Mouse (Mus musculus) heart, postnatal 10 days (tissue): ENCODE results near the gene Tbrg4. TPM values are rescaled to one million over a fixed set of nuclear protein-coding genes. Genes with fewer than 3 reads are reported as not detected.
A peak's percentile ranks its signal among the peaks of the same experiment; 100 is the strongest.
"Not testable (repeated sequence)": the region's sequence is repeated elsewhere in the genome, so short reads cannot be mapped to it uniquely, and the experiment has no call there.

ENCODE experiments used
- DNase-seq, 2 experiments: peaks; one replicate each; pipeline ENCODE4 v3.0.0; 2021
- intact Hi-C: fragments of 180-260 bp; cut with DNase I; formaldehyde crosslinking; loops from one replicate; pipeline ENCODE4 v1.15.1; 2025
- total RNA-seq, 2 experiments: library from RNA; stranded (reverse); gene quantifications; 2 replicates each; pipeline ENCODE4 v1.2.3; 2021

Gene Tbrg4
- total RNA-seq: 100 to 1,000 TPM; 103 to 106 TPM

- peak; percentile 94 to 96 for DNase-seq
- intact Hi-C loops: loop anchor here (5.0 kb wide), 2 partner anchors 78 to 98 kb away; partner anchors contain the start of gene Ccm2
These were observed at the start of gene Tbrg4 for GRCm38 (mm10) chr11:6625478-6626387. Gene Tbrg4 (minus strand): TSS chr11:6626067.

GRCm38 (mm10) chr11:6675402-6675801 lies 49.5 kb upstream of the Tbrg4 start:
- intact Hi-C loops: loop anchor here (5.0 kb wide), 1 partner anchor 92 kb away; no protein-coding TSS in a partner anchor
- DNase-seq: peak; percentile 17 to 21

- no peak for DNase-seq
- intact Hi-C loops: loop anchor here (5.0 kb wide), 1 partner anchor 93 kb away; no protein-coding TSS in a partner anchor
These were observed 48.8 kb upstream of the Tbrg4 start for GRCm38 (mm10) chr11:6674701-6675100.

- intact Hi-C loops: no loop called here
These were observed 45.0 kb upstream of the Tbrg4 start for GRCm38 (mm10) chr11:6670826-6671225.

GRCm38 (mm10) chr11:6670044-6670443 lies 44.2 kb upstream of the Tbrg4 start:
- intact Hi-C loops: no loop called here

More at GRCm38 (mm10) chr11:6670826-6671225, 45.0 kb upstream of the Tbrg4 start:
- no peak for DNase-seq

GRCm38 (mm10) chr11:6669041-6669440 lies 43.2 kb upstream of the Tbrg4 start:
- intact Hi-C loops: no loop called here
- DNase-seq: no peak

More at GRCm38 (mm10) chr11:6670044-6670443, 44.2 kb upstream of the Tbrg4 start:
- no peak for DNase-seq

- intact Hi-C loops: no loop called here
- DNase-seq: no peak
These were observed 40.8 kb upstream of the Tbrg4 start for GRCm38 (mm10) chr11:6666634-6667033.

- no peak for DNase-seq
- intact Hi-C loops: no loop called here
These were observed 35.3 kb upstream of the Tbrg4 start for GRCm38 (mm10) chr11:6661206-6661605.

- DNase-seq: peak in 1 of 2 experiments; percentile 23
- intact Hi-C loops: loop anchor here (5.0 to 10.0 kb wide), 2 partner anchors 49 to 1747 kb away; no protein-coding TSS in a partner anchor
These were observed 32.4 kb upstream of the Tbrg4 start, which contains the start of gene Ramp3 for GRCm38 (mm10) chr11:6658271-6658670. Gene Ramp3 (plus strand): TSS chr11:6658521.

GRCm38 (mm10) chr11:6654903-6655302 lies 29.0 kb upstream of the Tbrg4 start:
- peak; percentile 84 to 93 for DNase-seq
- intact Hi-C loops: loop anchor here (1.0 to 10.0 kb wide), 4 partner anchors 52 to 1750 kb away; no protein-coding TSS in a partner anchor

- intact Hi-C loops: loop anchor here (10.0 kb wide), 1 partner anchor 1752 kb away; no protein-coding TSS in a partner anchor
These were observed 27.1 kb upstream of the Tbrg4 start for GRCm38 (mm10) chr11:6652978-6653377.

GRCm38 (mm10) chr11:6650519-6650918 lies 24.7 kb upstream of the Tbrg4 start:
- DNase-seq: no peak
- intact Hi-C loops: loop anchor here (10.0 kb wide), 1 partner anchor 1754 kb away; no protein-coding TSS in a partner anchor

More at GRCm38 (mm10) chr11:6652978-6653377, 27.1 kb upstream of the Tbrg4 start:
- not testable (repeated sequence) for DNase-seq

GRCm38 (mm10) chr11:6647831-6648724 lies 22.2 kb upstream of the Tbrg4 start:
- intact Hi-C loops: no loop called here
- no peak for DNase-seq

- no peak for DNase-seq
These were observed 18.7 kb upstream of the Tbrg4 start for GRCm38 (mm10) chr11:6644566-6644965.

GRCm38 (mm10) chr11:6639072-6639471 lies 13.2 kb upstream of the Tbrg4 start:
- intact Hi-C loops: no loop called here
- no peak for DNase-seq

More at GRCm38 (mm10) chr11:6644566-6644965, 18.7 kb upstream of the Tbrg4 start:
- intact Hi-C loops: no loop called here

- DNase-seq: no peak
- intact Hi-C loops: no loop called here
These were observed 12.7 kb upstream of the Tbrg4 start, which contains the start of gene Wap for GRCm38 (mm10) chr11:6638537-6638936. Gene Wap (minus strand): TSS chr11:6638637.

GRCm38 (mm10) chr11:6636150-6636549 lies 10.3 kb upstream of the Tbrg4 start:
- intact Hi-C loops: no loop called here
- no peak for DNase-seq

- intact Hi-C loops: loop anchor here (2.0 to 5.0 kb wide), 3 partner anchors 82 to 163 kb away; partner anchors contain the start of gene Ccm2
- peak in 1 of 2 experiments; percentile 43 for DNase-seq
These were observed 3.8 kb upstream of the Tbrg4 start for GRCm38 (mm10) chr11:6629655-6630054.

GRCm38 (mm10) chr11:6628568-6628967 lies 2.7 kb upstream of the Tbrg4 start:
- intact Hi-C loops: loop anchor here (2.0 to 5.0 kb wide), 3 partner anchors 81 to 162 kb away; partner anchors contain the start of gene Ccm2
- DNase-seq: peak; percentile 35 to 66

- DNase-seq: peak; percentile 50 to 58
- intact Hi-C loops: loop anchor here (2.0 to 5.0 kb wide), 3 partner anchors 80 to 161 kb away; partner anchors contain the start of gene Ccm2
These were observed 1.9 kb upstream of the Tbrg4 start for GRCm38 (mm10) chr11:6627731-6628130.
